Mouse (Mus musculus) brain, embryonic 18.5 days (tissue): ENCODE measurements around the gene Enah.

Experiments used
- DNase-seq: peaks from one replicate; pipeline ENCODE4 v3.0.0-alpha.2; 2012; ENCODE audit warnings: low read depth, low spot score

Enah gene

GRCm38 (mm10) chr1:181963827-181964226, 56.0 kb downstream of the Enah start:
- DNase-seq = no peak

- no peak for DNase-seq
These were observed 56.4 kb downstream of the Enah start for GRCm38 (mm10) chr1:181963351-181963750.

GRCm38 (mm10) chr1:181960383-181960782, 59.4 kb downstream of the Enah start:
- no peak for DNase-seq

GRCm38 (mm10) chr1:181958392-181958791, 61.4 kb downstream of the Enah start:
- no peak for DNase-seq

GRCm38 (mm10) chr1:181957736-181958135, 62.1 kb downstream of the Enah start:
- DNase-seq = no peak

- DNase-seq = no peak
These were observed 66.2 kb downstream of the Enah start for GRCm38 (mm10) chr1:181953547-181953946.

- DNase-seq = no peak
These were observed 68.5 kb downstream of the Enah start for GRCm38 (mm10) chr1:181951266-181951665.

- DNase-seq = no peak
These were observed 69.1 kb downstream of the Enah start for GRCm38 (mm10) chr1:181950721-181951120.

GRCm38 (mm10) chr1:181948191-181948590, 71.6 kb downstream of the Enah start:
- no peak for DNase-seq

GRCm38 (mm10) chr1:181937064-181937463, 82.7 kb downstream of the Enah start:
- DNase-seq = no peak

GRCm38 (mm10) chr1:181928388-181928787, 91.4 kb downstream of the Enah start:
- no peak for DNase-seq

GRCm38 (mm10) chr1:181923384-181923783, 96.4 kb downstream of the Enah start:
- no peak for DNase-seq

- no peak for DNase-seq
These were observed 98.0 kb downstream of the Enah start for GRCm38 (mm10) chr1:181921580-181922494.

- DNase-seq = no peak
These were observed 107.9 kb downstream of the Enah start for GRCm38 (mm10) chr1:181911841-181912240.

GRCm38 (mm10) chr1:181901706-181902373, 118.0 kb downstream of the Enah start:
- DNase-seq = no peak

GRCm38 (mm10) chr1:181900846-181901245, 118.9 kb downstream of the Enah start:
- no peak for DNase-seq

GRCm38 (mm10) chr1:181898961-181899360, 120.8 kb downstream of the Enah start:
- DNase-seq = no peak

GRCm38 (mm10) chr1:181896991-181897390, 122.8 kb downstream of the Enah start:
- no peak for DNase-seq

GRCm38 (mm10) chr1:181893721-181894120, 126.1 kb downstream of the Enah start:
- DNase-seq = no peak

GRCm38 (mm10) chr1:181889670-181890069, 130.1 kb downstream of the Enah start:
- no peak for DNase-seq

GRCm38 (mm10) chr1:181888801-181889200, 131.0 kb downstream of the Enah start:
- no peak for DNase-seq

- DNase-seq = no peak
These were observed 138.3 kb downstream of the Enah start for GRCm38 (mm10) chr1:181881532-181881931.
